Mouse (Mus musculus): ENCODE measurements around the gene Gm1123.

Gene Gm1123

DNA sequence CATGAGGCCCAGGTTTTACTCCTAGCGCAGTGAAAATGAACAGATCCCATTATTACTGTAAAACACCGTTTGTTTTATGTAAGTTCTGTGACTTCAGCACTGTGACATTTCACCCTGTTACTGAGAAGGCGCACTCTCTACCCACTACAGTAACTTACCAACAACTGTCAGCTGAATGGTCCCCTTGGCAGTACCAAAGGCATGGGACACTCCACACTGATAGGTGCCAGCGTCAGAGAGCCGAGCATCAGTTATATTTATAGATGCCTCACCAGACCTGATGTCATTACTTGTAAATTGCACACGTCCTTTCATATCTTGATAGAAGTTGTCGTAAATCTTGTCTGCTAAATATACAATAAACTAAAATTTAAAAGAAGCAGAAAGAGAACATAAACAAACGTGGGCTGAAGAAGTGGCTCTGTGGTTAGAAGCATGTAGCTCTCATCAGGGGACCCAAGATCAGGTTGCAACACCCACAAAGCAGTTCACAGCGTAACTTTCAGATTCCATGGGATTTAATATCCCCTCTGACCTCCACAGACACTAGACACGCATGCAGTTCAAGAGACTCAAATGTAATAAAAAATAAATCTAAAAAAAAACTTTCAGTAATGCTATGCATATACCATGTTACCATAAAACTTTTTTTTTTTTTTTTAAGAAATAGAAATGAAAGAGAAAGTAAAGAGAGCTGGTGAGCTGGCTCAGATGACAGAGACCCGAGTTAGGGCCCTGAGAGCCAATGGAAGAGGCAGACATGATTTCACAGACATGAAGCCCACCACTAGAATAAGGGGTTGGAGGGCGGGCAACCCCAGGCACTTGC lies 26.2 kb downstream of the Gm1123 start:
- ATAC-seq (ENCODE audit: insufficient number of reproducible peaks, low FRiP score, low TSS enrichment): no peak

DNA sequence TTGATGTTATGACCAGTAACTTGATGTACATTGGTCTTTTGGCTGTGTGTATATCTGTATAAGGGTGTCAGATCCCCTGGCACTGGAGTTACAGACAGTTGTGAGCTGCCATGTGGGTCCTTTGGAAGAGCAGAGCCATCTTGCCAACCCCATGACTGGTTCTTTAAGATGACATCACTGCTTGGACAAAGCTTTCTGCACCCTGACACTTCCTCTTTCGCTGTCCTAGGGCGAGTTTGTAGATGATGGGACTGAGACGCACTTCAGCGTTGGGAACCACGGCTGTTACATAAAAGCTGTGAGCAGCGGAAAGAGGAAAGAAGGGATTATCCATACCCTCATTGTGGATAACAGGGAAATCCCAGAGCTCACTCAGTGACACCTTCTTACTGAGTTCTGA lies 34.2 kb downstream of the Gm1123 start:
- no peak for ATAC-seq (ENCODE audit: insufficient number of reproducible peaks, low FRiP score, low TSS enrichment)

DNA sequence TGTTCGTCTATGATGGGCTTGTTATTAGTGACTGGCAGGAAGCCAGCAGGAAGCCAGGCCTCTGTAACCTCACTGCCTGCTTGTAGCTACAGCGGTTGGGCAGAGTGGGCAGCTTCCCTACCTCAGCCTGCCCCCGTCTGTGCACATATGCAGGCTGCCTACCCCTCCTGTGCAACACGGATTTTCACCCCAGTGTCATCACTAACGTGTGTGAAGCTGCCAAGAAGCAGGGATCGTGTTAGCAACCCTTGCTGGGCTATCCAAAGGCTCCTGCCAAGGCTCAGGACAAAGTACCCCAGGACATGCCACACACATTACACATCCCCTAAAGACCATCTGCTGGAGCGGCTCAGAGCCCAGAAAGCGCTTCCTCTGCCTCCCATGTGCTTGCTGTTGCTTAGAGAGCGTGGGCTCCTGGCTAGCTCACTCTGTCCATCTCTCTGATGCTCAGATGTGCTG lies 35.6 kb downstream of the Gm1123 start:
- ATAC-seq (ENCODE audit: insufficient number of reproducible peaks, low FRiP score, low TSS enrichment): peak; percentile 95

DNA sequence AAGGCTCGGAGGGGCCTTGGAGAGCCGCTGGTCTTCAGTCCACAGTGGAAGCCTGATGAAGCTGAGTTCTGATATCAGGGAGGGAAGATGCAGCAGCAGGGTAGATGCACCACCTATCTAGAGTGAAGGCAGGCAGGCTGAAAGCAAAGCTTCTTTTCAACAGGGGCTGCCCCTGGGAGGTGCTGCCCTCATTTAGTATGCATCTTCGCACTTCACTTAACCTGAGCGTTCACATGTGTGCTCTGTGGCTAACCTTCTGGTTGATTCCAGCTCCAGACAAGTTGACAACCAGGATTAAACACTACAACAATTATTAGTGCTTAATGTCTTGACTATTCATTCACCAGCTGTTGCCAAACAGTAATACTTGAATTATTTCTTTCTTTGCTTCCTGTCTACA lies 41.4 kb downstream of the Gm1123 start:
- ATAC-seq (ENCODE audit: insufficient number of reproducible peaks, low FRiP score, low TSS enrichment): no peak

DNA sequence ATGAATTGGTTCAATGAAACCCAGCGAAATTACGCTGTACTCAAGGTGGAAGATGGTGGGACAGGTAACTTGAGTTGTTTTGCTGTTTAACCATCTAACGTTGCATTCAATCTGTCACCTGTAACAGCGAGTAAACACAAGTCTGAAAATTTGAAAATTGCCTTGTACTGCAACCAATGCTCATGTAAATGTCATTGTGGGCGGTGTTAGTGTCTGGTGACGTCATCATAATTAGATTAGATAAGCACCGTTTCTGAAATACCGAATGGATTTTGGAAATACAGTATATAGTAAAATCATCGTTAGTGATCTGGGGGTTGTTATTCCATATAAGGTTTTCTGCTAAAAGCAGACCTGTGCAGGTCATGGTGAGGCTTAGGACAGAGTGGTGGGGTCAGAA lies 48.4 kb downstream of the Gm1123 start:
- no peak for ATAC-seq (ENCODE audit: insufficient number of reproducible peaks, low FRiP score, low TSS enrichment)

DNA sequence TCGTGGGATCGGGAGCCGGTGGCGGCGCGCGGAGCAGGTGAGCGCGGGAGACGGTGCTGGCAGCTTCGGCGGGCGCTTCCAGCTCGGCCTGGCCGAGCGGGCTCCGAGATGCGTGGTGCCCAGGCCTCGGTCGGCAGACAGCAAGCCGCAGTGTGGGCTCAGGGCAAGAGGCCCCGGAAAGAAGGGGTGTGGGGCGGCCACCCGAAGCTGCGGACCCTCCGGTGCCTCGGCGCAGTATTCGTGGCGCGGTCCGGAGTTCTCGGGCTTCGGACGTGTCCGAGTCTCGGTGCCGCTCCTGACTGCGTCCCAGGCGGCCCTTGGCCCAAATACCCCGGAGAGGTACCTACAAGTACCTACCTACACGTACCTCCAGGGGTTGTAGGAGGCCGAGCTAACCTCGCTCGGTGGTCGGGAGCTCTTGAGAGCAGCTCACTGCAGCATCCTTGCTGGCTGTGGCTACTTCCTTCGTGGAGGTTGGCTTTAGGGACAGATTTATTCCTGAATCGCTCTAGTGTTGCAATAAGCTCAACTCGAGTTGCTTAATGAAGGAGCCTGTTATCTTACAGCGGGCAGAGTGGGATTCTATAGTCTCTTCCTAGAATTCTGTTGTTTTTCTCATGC lies 48.9 kb downstream of the Gm1123 start:
- ATAC-seq (ENCODE audit: insufficient number of reproducible peaks, low FRiP score, low TSS enrichment): peak; percentile 72; the same call in 1 of the 2 replicates

DNA sequence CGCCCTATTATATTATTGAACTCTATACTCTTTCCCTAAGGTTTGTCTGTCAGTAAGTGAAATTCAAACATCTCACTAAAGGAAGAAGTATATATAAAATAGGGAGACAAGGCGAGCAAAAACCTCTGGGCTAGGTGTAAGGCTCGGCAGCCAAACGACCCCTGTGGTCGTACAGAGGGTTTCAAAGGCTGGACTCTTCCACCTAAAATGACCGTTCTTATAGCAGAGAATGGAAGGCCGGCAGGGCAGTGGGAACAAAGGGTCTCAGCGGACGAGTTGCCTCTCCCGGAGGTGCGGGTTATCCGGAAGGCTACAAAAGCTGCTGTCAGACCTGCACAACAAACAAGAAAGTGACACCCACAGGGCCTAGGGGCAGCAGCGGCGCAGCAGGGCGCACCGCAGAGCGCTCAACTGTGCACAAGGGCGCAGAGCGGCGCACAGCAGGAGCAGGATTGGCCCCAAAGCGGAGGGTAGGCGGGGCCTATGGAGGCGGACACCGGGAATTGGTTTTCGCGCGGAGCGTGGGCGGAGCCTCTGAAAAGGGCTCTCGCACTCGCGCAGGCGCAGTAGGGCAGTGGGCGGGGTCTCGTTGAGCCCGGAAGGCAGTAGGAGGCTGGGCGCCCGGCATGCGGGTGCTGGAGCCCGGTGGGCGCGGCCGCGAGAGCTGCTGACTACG lies 49.6 kb downstream of the Gm1123 start, which contains the start of gene Faim:
Gene Faim, plus strand, starts transcription at position 574 of the 676 bp plus-strand sequence.
- ATAC-seq (ENCODE audit: insufficient number of reproducible peaks, low FRiP score, low TSS enrichment): peak; percentile 91

DNA sequence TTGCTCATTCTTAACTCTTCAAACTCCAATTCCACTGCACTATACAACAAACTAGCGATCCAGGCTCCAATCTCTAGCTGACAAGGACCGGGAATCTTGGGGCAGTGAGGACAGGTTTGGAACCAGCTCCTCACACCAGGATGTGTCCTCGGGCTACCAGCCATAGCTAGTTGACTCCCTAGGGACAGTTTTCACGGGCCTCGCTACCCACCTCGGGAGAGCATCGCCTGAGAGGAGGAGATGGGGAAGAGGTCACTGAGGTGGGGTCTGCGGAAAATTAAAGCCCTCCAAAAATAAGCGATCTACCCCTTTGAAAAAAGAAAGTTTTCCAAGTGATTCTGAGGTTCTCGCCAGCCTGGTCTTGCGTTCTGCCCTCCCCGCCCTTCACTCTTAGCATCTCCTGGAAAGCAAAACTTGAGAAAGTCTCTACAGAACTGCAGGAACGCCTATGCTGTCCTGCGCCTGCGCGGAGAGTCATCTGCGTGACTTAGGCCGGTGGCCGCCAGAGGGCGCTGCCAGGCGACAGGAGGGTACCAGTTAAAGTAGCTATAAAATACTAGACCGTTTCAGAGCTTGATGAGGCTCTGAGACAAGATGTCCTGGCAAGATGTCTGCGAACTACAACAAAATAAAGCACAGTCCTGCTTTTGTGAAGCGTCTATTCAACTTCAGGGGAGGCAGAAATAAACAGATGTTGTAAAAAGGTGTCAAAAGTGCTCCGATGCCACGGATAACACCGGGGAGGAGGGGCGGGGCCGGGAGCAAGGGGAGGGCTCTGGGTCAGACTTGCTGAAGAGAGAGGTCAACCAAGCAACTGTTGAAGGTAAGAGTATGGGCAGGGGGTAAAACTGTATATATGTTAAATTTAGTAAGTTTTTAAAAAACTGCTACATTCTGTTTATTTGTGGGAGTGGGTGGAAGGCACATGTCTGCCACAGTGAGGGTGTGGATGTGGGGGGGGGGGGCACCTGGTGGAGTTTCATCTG lies 55.8 kb downstream of the Gm1123 start:
- peak; percentile 78; the same call in 1 of the 2 replicates for ATAC-seq (ENCODE audit: insufficient number of reproducible peaks, low FRiP score, low TSS enrichment)

DNA sequence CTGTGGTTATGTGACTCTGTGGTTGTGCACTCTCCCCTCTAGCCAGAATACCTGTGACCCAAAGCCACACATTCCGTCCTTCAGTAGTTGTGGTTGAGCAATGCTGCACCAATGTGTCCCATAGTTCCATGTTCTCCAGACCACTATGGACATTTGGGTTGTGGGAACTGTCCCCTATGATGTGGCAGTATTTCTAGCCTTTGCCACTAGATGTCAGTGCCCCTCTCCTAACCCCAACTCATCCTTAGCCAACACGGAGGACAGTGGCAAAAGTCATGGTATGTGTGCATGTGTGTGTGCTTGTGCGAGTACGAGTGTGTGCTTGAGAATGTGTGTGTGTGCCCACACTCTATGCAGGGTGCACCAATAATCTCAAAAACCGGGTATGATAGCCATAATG lies 59.0 kb downstream of the Gm1123 start:
- ATAC-seq (ENCODE audit: insufficient number of reproducible peaks, low FRiP score, low TSS enrichment): no peak

DNA sequence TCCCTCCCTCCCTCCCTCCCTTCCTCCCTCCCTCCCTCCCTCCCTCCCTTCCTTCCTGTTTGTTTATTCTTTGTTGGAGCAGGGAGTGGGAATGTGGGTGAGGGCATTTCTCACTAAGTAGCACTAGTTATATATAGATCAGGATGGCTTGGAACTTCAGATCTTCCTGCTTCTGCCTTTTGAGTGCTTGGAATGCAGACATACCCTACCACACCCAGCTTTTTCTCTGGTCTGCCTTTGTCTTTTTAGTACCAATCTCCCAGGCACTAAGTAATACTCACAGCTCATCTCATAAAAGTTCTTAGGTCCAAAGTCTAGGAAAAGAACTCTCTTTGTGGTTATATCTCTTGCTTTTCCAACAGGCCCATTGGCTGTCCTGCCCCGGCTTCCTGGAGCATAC lies 59.4 kb downstream of the Gm1123 start:
- ATAC-seq (ENCODE audit: insufficient number of reproducible peaks, low FRiP score, low TSS enrichment): no peak

DNA sequence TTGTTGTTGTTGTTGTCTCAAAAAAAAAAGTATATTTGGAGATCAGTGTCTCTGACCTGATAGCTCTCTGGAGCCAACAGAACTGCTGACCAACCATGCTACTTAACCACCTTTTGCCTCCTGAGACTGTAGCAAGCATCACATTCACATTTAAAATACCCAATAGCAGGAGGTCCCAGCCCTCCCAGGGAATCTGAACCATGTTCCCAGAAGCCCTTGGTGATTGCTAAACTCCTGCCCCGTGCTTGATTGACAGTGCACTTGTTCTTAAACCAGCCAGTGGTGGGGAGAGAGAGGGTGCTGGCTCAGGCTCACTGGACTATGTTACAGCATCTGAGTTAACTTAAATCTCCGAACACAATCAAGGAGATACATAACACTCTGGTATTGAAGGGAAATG lies 60.6 kb downstream of the Gm1123 start:
- ATAC-seq (ENCODE audit: insufficient number of reproducible peaks, low FRiP score, low TSS enrichment): no peak

DNA sequence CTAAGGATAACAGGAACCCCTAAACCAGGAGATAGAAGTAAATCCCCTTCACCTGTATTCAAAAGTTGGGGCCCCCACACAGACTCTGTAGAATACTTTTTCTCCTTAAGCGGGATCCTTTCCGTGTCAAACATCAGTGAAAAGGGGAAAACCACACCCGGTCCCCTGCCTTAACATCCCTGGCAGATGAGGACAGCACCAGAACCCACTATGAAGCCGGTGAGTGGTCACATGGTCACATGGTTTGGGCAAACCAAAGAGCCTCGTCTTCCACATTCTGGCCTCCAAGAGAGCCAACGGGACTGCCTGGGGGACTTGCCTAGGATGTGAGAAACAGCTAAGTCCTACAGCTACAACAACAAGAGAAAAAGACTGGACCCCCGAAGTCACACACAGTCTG lies 62.0 kb downstream of the Gm1123 start:
- ATAC-seq (ENCODE audit: insufficient number of reproducible peaks, low FRiP score, low TSS enrichment): no peak

DNA sequence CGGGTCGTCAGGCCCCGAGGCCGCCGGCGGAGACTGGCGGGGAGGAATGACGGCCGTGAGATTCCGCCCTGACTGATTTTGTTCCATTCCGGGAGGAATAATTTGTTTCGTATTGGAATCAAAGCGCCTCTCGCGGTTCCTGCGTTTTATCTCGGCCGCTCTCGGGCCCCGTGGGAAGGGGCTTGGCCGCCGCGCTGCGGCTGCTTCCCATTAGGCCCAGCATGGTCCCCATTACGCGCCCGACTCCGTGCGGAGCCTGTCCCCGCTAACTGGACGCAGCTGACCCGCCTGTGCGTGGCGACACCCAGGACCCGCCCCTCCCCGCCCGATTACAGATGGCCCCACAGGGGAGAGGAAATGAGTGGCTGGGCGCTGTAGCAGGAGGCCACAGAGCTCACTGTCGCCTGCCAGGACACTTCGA lies 62.4 kb downstream of the Gm1123 start:
- no peak; the same call in 1 of the 2 replicates for ATAC-seq (ENCODE audit: insufficient number of reproducible peaks, low FRiP score, low TSS enrichment)

DNA sequence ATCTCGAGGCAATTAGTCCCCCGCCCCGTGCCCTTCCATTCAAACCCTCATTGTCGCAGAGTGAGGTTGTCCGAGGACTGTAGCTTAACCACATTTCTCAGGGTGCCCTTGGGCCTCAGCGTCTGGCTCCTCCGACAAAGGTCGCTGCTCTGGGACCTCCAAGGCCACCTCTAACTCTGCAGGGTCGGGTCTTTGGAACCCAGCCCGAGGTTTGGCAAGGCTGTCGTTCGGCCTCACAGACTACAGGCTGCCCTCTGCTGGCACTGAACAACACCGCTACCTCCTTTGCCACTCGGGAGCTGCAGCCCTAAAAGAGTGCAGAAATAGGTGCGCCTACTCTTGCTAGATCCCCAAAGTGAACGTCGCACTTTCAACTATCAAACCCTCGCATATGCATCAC lies 70.4 kb downstream of the Gm1123 start:
- ATAC-seq (ENCODE audit: insufficient number of reproducible peaks, low FRiP score, low TSS enrichment): no peak

DNA sequence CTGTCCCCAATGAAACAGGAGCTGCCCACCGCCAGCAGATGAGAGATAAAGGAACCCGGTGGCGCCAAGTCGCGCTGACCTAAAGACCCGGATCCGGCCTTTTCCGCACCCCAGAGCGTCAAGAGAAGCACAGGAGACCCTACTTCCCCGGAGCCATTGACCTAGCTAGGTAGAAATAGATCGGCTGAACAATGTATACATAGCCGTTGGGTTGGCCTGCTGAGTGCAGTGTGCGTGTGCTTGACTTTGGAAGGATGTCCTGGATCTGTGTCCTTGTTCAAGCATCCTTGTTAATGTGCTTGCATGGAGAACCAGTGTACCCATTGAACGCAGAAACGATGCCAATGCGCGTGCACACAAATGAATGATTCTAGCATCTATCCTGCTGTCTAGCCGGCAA lies 71.9 kb downstream of the Gm1123 start:
- ATAC-seq (ENCODE audit: insufficient number of reproducible peaks, low FRiP score, low TSS enrichment): no peak

DNA sequence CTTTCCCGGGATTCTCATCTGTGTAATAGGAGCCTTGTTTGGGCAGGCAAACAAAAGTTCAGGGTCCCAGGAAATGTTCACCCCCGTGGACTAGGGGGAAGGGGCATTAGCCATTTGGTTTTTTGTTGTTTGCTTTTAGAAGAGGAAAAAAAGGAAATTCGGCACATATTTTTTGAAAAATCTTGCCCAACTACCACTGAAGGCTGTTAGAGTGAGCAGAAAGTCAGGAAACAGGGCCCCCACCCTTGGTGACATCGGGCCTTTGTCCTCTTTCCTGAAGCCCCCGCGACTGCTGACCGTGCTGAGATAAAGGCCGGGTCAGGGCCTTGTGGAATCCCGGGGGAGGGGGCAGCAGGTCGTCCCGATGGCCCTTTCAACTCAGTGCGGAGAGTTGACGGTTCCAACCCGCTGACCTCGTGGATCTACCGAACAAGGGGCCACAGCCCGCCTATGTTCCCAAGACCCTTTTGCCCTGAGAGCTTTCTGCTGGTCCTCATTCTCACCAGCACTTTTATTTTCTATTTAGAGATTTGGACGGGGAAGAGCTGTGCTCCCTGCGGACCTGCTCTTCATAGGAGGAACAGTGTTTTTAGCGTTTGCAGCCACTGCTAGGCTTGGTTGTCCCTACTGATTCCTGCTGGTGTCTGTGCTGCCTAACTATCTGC lies 72.9 kb downstream of the Gm1123 start:
- ATAC-seq (ENCODE audit: insufficient number of reproducible peaks, low FRiP score, low TSS enrichment): no peak

DNA sequence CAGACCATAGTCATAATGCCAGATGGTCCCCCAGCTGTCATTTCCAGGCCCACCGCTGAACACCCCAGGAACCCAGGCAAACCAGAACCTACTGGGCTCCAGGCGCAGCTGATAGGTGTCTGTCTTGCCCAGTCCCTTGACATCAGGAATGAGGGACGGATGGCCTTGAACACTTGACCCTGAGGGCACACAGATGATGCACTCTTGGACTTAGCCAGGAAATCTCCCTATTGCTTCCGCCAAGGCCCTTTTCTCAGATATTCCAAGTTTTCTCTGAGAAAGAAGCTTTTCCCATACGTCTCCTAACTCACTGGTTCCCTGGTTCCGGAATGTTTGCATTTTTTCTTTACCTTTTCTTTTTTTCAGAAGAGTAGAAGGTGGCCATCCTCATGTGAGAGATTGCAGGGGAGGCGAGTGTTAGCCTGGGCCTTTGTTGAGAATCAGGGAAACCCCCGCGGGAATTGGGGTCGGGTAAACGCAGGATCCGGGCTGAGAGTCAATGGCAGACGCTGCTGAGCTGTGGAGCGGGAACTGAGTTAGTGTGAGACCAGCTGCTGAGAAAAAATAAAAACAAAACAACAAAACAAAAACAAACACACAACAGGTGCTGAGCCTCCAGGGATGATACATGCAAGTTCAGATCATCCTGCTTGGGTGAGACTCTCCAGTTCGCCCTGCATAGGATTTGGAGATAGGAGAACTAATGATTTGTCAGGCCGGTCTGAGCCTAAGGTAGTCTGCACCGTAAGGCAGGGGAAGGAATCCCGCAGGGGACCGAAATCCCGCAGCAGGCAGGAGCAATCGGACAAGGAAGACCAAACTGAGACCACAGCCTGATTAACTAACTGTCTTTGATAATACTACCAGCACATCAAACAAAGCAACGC lies 73.7 kb downstream of the Gm1123 start:
- ATAC-seq (ENCODE audit: insufficient number of reproducible peaks, low FRiP score, low TSS enrichment): no peak

DNA sequence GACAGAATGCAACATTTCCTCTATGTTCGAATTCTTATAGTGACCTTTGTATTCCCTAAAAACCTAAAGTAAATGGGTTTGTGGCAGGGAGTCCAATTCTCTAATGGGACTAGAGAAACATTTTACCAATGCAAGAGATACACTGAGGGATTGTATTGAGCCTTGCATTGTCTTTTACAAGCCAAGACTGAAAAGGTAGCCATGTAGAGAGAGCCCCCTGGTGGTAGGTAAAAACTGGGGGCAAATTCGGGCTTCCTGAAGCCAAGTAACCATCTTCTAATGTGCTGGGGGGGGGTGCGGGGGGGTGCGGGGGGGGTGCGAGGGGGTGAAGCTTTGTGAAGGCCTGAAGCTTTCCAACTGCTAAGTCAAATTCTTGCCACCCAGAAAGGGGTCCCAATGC lies 75.2 kb downstream of the Gm1123 start:
- no peak for ATAC-seq (ENCODE audit: insufficient number of reproducible peaks, low FRiP score, low TSS enrichment)

DNA sequence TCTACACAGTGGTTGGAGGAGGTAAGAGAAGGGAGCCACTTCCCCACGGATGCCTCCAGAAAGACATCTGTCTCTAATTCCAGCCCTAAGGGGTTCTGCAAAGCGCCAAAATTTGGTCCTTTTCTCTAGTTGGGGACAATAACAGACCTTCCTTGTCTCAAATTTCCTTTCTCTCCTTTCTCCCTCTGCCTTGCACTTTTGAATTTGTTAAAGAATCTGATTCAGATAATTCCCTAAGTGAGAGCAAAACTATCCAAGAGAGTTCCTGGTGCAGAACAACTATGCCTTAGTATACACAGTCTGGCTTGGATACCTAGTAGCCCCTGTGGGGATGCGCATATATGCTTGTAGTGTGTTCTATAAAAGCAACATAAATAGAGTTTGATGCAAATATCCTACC lies 75.7 kb downstream of the Gm1123 start:
- no peak for ATAC-seq (ENCODE audit: insufficient number of reproducible peaks, low FRiP score, low TSS enrichment)

Measured in cerebellum, adult (tissue).